Mouse (Mus musculus): Measurements from ENCODE around the gene Caprin2.

The Caprin2 gene

DNA sequence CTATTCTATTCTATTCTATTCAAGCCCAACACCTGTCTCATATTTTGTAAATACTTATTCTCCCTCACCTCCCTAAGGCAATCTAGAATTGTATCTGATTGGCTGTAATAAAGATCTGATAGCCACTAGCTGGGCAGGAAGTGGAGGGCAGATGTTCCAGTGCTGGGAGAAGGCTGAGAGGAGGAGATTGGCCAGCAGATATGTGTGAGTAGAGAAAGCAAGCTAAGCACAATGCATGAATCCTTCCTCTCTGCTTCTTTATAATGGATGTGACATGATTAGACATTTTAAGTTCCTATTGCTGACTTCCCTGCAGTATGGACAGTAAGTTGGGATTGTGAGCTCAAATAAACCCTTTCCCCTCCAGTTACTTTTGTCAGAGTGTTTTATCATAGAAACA lies 57.6 kb downstream of the Caprin2 start:
- DNase-seq (ENCODE audit: low spot score), result no peak

DNA sequence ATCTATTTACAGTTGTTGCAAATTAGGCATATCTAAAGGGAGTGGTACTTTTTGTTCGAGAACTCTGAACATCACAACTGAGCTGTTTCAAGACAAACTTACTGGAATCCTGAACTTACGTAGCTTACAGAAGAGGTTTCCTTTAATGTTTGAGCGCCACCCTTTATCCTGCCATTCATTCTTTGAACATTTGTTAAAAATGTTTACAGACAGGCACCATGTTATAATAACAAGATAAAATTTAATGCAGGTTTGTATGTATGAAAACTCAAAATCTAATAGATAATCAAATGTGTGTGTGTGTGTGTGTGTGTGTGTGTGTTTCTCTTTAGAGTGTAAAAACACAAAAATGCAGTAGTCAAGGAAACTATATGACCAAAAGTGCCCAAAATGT lies 64.3 kb downstream of the Caprin2 start:
- no peak for DNase-seq (ENCODE audit: low spot score)

- peak; percentile 95 for DNase-seq (ENCODE audit: low spot score)
Observed at GRCm38 (mm10) chr6:148830748-148831727, 65.0 kb downstream of the Caprin2 start, which contains the start of gene Ipo8. Gene Ipo8 (minus strand): TSS chr6:148831467.

- no peak for DNase-seq (ENCODE audit: low spot score)
Observed at GRCm38 (mm10) chr6:148830355-148830747, 65.7 kb downstream of the Caprin2 start.

DNA sequence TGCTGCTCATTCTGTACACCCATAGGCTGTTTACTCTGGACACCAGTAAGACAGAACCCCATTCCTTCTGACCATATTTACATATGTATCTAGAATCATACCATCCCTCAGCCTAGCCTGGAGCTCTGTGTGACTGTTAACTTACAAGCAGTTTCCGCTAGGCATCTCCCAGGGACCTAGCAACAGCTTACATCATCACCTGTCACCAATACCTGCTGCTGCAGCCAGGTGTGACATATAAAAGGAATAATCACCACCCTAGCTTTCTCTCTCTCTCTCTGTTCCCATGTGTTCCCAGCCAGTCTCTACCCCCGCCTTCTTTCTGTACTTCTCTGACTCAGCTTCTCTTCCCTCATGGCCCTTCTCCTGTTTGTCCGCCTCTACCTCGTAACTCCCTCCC lies 69.9 kb downstream of the Caprin2 start:
- no peak for DNase-seq (ENCODE audit: low spot score)

- no peak for DNase-seq (ENCODE audit: low spot score)
Observed at GRCm38 (mm10) chr6:148818624-148819343, 77.3 kb downstream of the Caprin2 start.

- DNase-seq (ENCODE audit: low spot score), result no peak
Observed at GRCm38 (mm10) chr6:148816751-148817150, 79.3 kb downstream of the Caprin2 start.

- no peak for DNase-seq (ENCODE audit: low spot score)
Observed at GRCm38 (mm10) chr6:148811117-148811516, 84.9 kb downstream of the Caprin2 start.

DNA sequence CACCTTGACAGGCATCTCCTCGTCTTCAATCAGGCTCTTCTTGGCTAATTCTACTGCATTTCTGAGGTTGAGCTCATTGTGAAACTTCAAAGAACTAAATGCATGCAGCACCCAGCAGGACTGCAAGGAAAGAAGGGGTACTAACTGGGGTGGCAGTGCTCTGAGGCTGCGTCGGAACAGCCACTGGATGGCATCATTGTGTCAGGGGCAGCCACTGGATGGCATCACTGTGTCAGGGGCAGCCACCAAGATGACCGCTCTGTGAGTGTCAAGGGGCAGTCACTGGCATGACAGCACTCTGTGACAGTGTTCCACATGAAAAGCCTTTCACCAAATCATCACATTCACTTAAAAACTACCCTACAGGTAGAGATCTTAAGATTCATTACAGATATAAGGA lies 96.3 kb downstream of the Caprin2 start:
- no peak for DNase-seq (ENCODE audit: low spot score)

- no peak for DNase-seq (ENCODE audit: low spot score)
Observed at GRCm38 (mm10) chr6:148795145-148795544, 100.9 kb downstream of the Caprin2 start.

All from retina, embryonic 14.5 days (tissue).